Mouse (Mus musculus): ENCODE results near the gene Gin1. TPM values are rescaled to one million over a fixed set of nuclear protein-coding genes. Genes with fewer than 3 reads are reported as not detected.

The Gin1 gene
- polyA plus RNA-seq (2015; fragmentation: Nextera tagmentation; extraction: Ambion mirVana) = 14.9 and 15.7 TPM in 2 replicates

- Histone ChIP-seq H3K9ac (replicated peaks; ENCODE audit: low read depth, low read length) (peak within 1 kb of the TSS; percentile 97), H3K4me3 (replicated peaks; ENCODE audit: low read length) (peak within 1 kb of the TSS; percentile 97), H3K9me3 (ENCODE audit: control insufficient read depth, low read length) (no peaks in the 10 kb centered on the region), H3K27me3 (replicated peaks; ENCODE audit: control insufficient read depth, insufficient read depth, low read length) (no peaks in the 10 kb centered on the region), H3K4me2 (ENCODE audit: low read length) (peak within 1 kb of the TSS; percentile 82), H3K4me1 (replicated peaks; ENCODE audit: control insufficient read depth, insufficient read depth, low read length) (peaks cover 20% of the 10 kb centered on the region), H3K27ac (ENCODE audit: low read length) (peak within 1 kb of the TSS; percentile 92), H3K36me3 (ENCODE audit: control insufficient read depth, insufficient read depth) (no peaks in the 10 kb centered on the region)
- under 1% methylated on average over 66 of the region's 66 CpGs for WGBS
- peak; percentile 99 for ATAC-seq
These were observed at the start of gene Gin1, which contains the start of gene Ppip5k2 for GRCm38 (mm10) chr1:97769904-97770753. Gene Gin1 (plus strand): TSS chr1:97770172. Gene Ppip5k2 (minus strand): TSS chr1:97770411.

- WGBS = 81% methylated on average over 2 of the region's 2 CpGs
- Histone ChIP-seq H3K4me1 (replicated peaks; ENCODE audit: control insufficient read depth, insufficient read depth, low read length) (no peaks in the 10 kb centered on the region), H3K27ac (ENCODE audit: low read length) (no peak overlapping the region), H3K4me2 (ENCODE audit: low read length) (no peak overlapping the region), H3K36me3 (ENCODE audit: control insufficient read depth, insufficient read depth) (peaks cover 18% of the 10 kb centered on the region), H3K9ac (replicated peaks; ENCODE audit: low read depth, low read length) (no peak overlapping the region), H3K9me3 (ENCODE audit: control insufficient read depth, low read length) (no peaks in the 10 kb centered on the region), H3K4me3 (replicated peaks; ENCODE audit: low read length) (no peak overlapping the region), H3K27me3 (replicated peaks; ENCODE audit: control insufficient read depth, insufficient read depth, low read length) (no peaks in the 10 kb centered on the region)
- no peak for ATAC-seq
These were observed 43.2 kb upstream of the Gin1 start for GRCm38 (mm10) chr1:97726730-97727129.

GRCm38 (mm10) chr1:97729339-97729738 is 40.6 kb upstream of the Gin1 start:
- 82% methylated on average over 1 of the region's 1 CpGs for WGBS
- no peak for ATAC-seq
- Histone ChIP-seq H3K27ac (ENCODE audit: low read length) (no peak overlapping the region), H3K9me3 (ENCODE audit: control insufficient read depth, low read length) (no peaks in the 10 kb centered on the region), H3K27me3 (replicated peaks; ENCODE audit: control insufficient read depth, insufficient read depth, low read length) (no peaks in the 10 kb centered on the region), H3K9ac (replicated peaks; ENCODE audit: low read depth, low read length) (no peak overlapping the region), H3K4me1 (replicated peaks; ENCODE audit: control insufficient read depth, insufficient read depth, low read length) (no peaks in the 10 kb centered on the region), H3K4me2 (ENCODE audit: low read length) (no peak overlapping the region), H3K4me3 (replicated peaks; ENCODE audit: low read length) (no peak overlapping the region), H3K36me3 (ENCODE audit: control insufficient read depth, insufficient read depth) (peaks cover 19% of the 10 kb centered on the region)

GRCm38 (mm10) chr1:97743063-97743462 is 26.9 kb upstream of the Gin1 start:
- H3K4me1 ChIP-seq (replicated peaks; ENCODE audit: control insufficient read depth, insufficient read depth, low read length) = no peaks in the 10 kb centered on the region
- H3K9ac ChIP-seq (replicated peaks; ENCODE audit: low read depth, low read length) = no peak overlapping the region
- peaks cover 38% of the 10 kb centered on the region for H3K36me3 ChIP-seq (ENCODE audit: control insufficient read depth, insufficient read depth)
- no peaks in the 10 kb centered on the region for H3K27me3 ChIP-seq (replicated peaks; ENCODE audit: control insufficient read depth, insufficient read depth, low read length)
- no peaks in the 10 kb centered on the region for H3K9me3 ChIP-seq (ENCODE audit: control insufficient read depth, low read length)
- H3K27ac ChIP-seq (ENCODE audit: low read length) = no peak overlapping the region
- ATAC-seq = no peak
- no peak overlapping the region for H3K4me3 ChIP-seq (replicated peaks; ENCODE audit: low read length)
- no peak overlapping the region for H3K4me2 ChIP-seq (ENCODE audit: low read length)
- 100% methylated on average over 1 of the region's 1 CpGs for WGBS

GRCm38 (mm10) chr1:97745712-97746111 is 24.3 kb upstream of the Gin1 start:
- Histone ChIP-seq H3K27ac (ENCODE audit: low read length) (no peak overlapping the region), H3K9ac (replicated peaks; ENCODE audit: low read depth, low read length) (no peak overlapping the region), H3K4me1 (replicated peaks; ENCODE audit: control insufficient read depth, insufficient read depth, low read length) (no peaks in the 10 kb centered on the region), H3K4me2 (ENCODE audit: low read length) (no peak overlapping the region), H3K36me3 (ENCODE audit: control insufficient read depth, insufficient read depth) (peaks cover 35% of the 10 kb centered on the region), H3K9me3 (ENCODE audit: control insufficient read depth, low read length) (no peaks in the 10 kb centered on the region), H3K27me3 (replicated peaks; ENCODE audit: control insufficient read depth, insufficient read depth, low read length) (no peaks in the 10 kb centered on the region), H3K4me3 (replicated peaks; ENCODE audit: low read length) (no peak overlapping the region)
- WGBS = 94% methylated on average over 4 of the region's 4 CpGs
- no peak for ATAC-seq

DNA sequence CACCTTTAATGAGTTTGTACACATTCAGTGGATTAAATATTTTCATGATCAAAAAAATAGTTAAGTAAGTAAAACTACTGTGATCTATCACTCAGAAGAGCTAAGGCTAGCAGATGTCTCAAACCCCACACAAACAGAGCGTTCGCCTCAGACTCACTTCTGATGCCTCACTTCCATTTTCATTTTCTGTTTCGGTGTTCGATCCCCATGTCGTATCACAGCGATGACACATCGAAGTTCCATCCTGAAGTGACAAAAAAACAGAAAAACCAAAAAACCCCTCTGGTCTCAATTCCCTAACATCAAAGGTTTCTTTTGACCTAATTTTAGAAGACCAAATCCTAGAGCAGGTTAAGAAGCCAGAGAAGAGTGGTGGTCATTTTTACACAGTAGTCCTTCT is 23.7 kb upstream of the Gin1 start:
- H3K36me3 ChIP-seq (ENCODE audit: control insufficient read depth, insufficient read depth) = peaks cover 35% of the 10 kb centered on the region

DNA sequence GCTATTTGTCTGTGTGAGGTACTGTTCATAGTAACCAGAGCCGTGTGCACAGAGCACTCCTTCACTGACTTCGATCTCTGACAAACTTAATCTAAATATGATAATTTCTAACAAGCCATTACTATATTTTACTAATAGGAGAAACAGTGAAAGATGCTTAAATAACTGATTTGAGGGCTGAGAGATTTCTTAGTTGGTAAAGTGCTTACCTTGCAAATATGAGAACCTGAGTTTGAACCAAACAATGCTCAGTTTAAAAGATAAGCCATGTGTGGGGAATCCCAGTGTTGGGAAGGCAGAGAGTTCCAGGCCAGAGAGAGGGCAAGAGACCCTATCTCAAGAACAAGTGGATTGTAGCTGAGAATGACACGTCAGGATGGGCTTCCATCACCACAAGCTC is 21.8 kb upstream of the Gin1 start:
- 94% methylated on average over 3 of the region's 3 CpGs for WGBS
- H3K9me3 ChIP-seq (ENCODE audit: control insufficient read depth, low read length) = no peaks in the 10 kb centered on the region
- H3K4me1 ChIP-seq (replicated peaks; ENCODE audit: control insufficient read depth, insufficient read depth, low read length) = no peaks in the 10 kb centered on the region
- H3K4me3 ChIP-seq (replicated peaks; ENCODE audit: low read length) = no peak overlapping the region
- H3K27ac ChIP-seq (ENCODE audit: low read length) = no peak overlapping the region
- no peaks in the 10 kb centered on the region for H3K27me3 ChIP-seq (replicated peaks; ENCODE audit: control insufficient read depth, insufficient read depth, low read length)
- no peak overlapping the region for H3K4me2 ChIP-seq (ENCODE audit: low read length)
- peaks cover 31% of the 10 kb centered on the region for H3K36me3 ChIP-seq (ENCODE audit: control insufficient read depth, insufficient read depth)
- no peak overlapping the region for H3K9ac ChIP-seq (replicated peaks; ENCODE audit: low read depth, low read length)
- no peak for ATAC-seq

More for the DNA sequence above, 23.7 kb upstream of the Gin1 start:
- Histone ChIP-seq H3K4me2 (ENCODE audit: low read length) (no peak overlapping the region), H3K4me3 (replicated peaks; ENCODE audit: low read length) (no peak overlapping the region), H3K27ac (ENCODE audit: low read length) (no peak overlapping the region), H3K9me3 (ENCODE audit: control insufficient read depth, low read length) (no peaks in the 10 kb centered on the region), H3K9ac (replicated peaks; ENCODE audit: low read depth, low read length) (no peak overlapping the region), H3K27me3 (replicated peaks; ENCODE audit: control insufficient read depth, insufficient read depth, low read length) (no peaks in the 10 kb centered on the region), H3K4me1 (replicated peaks; ENCODE audit: control insufficient read depth, insufficient read depth, low read length) (no peaks in the 10 kb centered on the region)
- ATAC-seq = no peak
- 99% methylated on average over 7 of the region's 7 CpGs for WGBS

DNA sequence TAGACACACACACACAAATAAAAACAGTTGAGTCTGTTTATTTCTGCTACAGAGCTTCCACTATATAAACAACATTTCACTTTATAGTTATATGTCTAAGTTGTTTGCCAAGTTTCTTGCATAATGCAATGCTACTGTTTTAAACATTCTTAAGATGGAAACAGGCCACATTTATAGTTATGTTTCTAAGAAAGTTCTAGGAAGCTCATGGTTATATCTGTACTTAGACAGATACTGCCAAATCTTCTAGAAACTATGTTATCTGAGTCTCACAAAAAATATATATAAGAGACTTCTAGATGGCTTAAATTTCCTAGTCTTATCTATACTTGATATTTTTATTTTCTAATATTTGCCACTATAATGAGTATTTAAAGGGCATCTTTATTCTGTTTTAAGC is 16.8 kb upstream of the Gin1 start:
- H3K9ac ChIP-seq (replicated peaks; ENCODE audit: low read depth, low read length) = no peak overlapping the region
- H3K4me3 ChIP-seq (replicated peaks; ENCODE audit: low read length) = no peak overlapping the region
- peaks cover 17% of the 10 kb centered on the region for H3K36me3 ChIP-seq (ENCODE audit: control insufficient read depth, insufficient read depth)
- no peak overlapping the region for H3K27ac ChIP-seq (ENCODE audit: low read length)
- H3K9me3 ChIP-seq (ENCODE audit: control insufficient read depth, low read length) = no peaks in the 10 kb centered on the region
- no peak for ATAC-seq
- H3K4me2 ChIP-seq (ENCODE audit: low read length) = no peak overlapping the region
- H3K4me1 ChIP-seq (replicated peaks; ENCODE audit: control insufficient read depth, insufficient read depth, low read length) = no peaks in the 10 kb centered on the region
- H3K27me3 ChIP-seq (replicated peaks; ENCODE audit: control insufficient read depth, insufficient read depth, low read length) = no peaks in the 10 kb centered on the region

GRCm38 (mm10) chr1:97754392-97754791 is 15.6 kb upstream of the Gin1 start:
- no peaks in the 10 kb centered on the region for H3K4me1 ChIP-seq (replicated peaks; ENCODE audit: control insufficient read depth, insufficient read depth, low read length)
- no peaks in the 10 kb centered on the region for H3K9me3 ChIP-seq (ENCODE audit: control insufficient read depth, low read length)
- no peak overlapping the region for H3K4me2 ChIP-seq (ENCODE audit: low read length)
- H3K27me3 ChIP-seq (replicated peaks; ENCODE audit: control insufficient read depth, insufficient read depth, low read length) = no peaks in the 10 kb centered on the region
- H3K4me3 ChIP-seq (replicated peaks; ENCODE audit: low read length) = no peak overlapping the region
- no peak for ATAC-seq
- peaks cover 15% of the 10 kb centered on the region for H3K36me3 ChIP-seq (ENCODE audit: control insufficient read depth, insufficient read depth)
- no peak overlapping the region for H3K9ac ChIP-seq (replicated peaks; ENCODE audit: low read depth, low read length)
- H3K27ac ChIP-seq (ENCODE audit: low read length) = no peak overlapping the region
- WGBS = 80% methylated on average over 4 of the region's 4 CpGs

Data from forebrain, embryonic 16.5 days (tissue).